Mouse (Mus musculus) spleen, adult 2 months (tissue): ENCODE results near the gene Serinc2.

ENCODE experiments used
- CTCF ChIP-seq: fragments of 200-500 bp; IDR thresholded peaks from 2 replicates; pipeline ENCODE4 v1.5.1; 2011; ENCODE audit warnings: mild to moderate bottlenecking, inconsistent platforms; ENCODE audit not compliant: insufficient read depth, insufficient read length, insufficient replicate concordance; ENCODE audit errors: extremely low read depth
- POLR2A ChIP-seq: fragments of 200-500 bp; IDR thresholded peaks from 2 replicates; pipeline ENCODE4 v1.6.1; 2011; ENCODE audit warnings: low read depth, low read length, inconsistent platforms

DNA sequence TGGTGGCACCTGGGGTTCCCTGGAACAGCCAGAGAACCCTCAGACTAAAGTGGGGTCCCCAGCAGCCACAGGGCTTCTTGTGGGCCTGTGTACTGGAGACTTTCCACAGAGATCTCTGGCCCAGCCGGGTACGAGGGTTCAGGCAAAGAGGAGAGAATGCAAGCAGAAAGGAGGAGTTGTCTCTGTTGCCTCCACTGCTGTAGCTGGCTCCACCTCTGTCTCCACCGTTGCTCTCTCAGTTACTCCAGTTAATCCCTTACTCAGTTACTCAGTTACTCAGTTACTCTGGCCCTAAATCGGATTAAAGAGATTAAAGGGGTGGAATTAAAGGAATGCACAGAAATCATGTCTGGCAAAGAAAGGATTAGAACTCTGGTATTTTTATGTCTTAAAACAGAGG is 56.8 kb downstream of the Serinc2 start, which contains the start of gene Gm853:
- no peak for TF ChIP-seq CTCF
- TF ChIP-seq POLR2A, result no peak
